Mouse (Mus musculus) cerebellum, adult 2 months (tissue): Measurements from ENCODE around the gene Fcmr.

Experiments
- CTCF ChIP-seq: fragments of 200-500 bp; IDR thresholded peaks from 2 replicates; pipeline ENCODE4 v1.5.1; 2011; ENCODE audit warnings: low read depth, mild to moderate bottlenecking, control low read depth, low read length, moderate library complexity, borderline replicate concordance; ENCODE audit not compliant: insufficient read depth
- POLR2A ChIP-seq: fragments of 200-500 bp; IDR thresholded peaks from 2 replicates; pipeline ENCODE4 v1.6.1; 2011; ENCODE audit warnings: low read length, control low read depth, borderline replicate concordance; ENCODE audit not compliant: insufficient read depth

DNA sequence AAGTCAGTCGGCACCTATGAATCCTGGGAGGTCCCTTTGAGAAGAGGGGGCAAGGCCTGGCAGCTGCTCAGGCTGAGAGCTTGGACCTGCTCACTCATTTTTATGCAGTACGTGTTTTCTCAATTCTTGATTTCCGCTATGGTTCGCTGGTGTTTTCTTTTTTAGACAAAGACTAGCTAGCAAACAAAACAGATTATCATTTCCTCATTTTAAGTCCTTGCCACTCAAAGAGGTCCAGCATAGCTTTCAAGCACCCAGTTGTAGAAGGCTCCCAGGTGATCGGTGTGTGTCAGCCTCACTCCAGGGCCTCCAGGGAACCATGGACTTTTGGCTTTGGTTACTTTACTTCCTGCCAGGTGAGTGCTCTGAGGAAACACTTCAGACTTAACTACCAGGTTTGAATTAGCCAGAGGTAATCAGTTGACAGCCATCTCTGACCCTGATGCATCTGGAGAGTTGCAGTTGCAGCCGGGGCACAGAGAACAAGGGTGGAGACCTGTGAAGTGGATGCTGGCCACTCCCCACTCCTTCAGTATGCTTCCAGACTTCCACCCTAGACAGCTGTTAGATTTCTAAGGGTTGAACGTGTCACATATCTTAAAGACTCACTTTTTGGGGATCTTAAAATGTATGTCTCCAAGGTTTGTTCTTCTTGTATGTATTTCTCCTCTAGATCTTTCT is at the start of gene Fcmr:
- no peak for TF ChIP-seq CTCF
- no peak for TF ChIP-seq POLR2A
